Mouse (Mus musculus): ENCODE results near the gene Ybey. TPM values are rescaled to one million over a fixed set of nuclear protein-coding genes. Genes with fewer than 3 reads are reported as not detected.

Gene Ybey
- polyA plus RNA-seq, 1 experiment, result 2.1 TPM

DNA sequence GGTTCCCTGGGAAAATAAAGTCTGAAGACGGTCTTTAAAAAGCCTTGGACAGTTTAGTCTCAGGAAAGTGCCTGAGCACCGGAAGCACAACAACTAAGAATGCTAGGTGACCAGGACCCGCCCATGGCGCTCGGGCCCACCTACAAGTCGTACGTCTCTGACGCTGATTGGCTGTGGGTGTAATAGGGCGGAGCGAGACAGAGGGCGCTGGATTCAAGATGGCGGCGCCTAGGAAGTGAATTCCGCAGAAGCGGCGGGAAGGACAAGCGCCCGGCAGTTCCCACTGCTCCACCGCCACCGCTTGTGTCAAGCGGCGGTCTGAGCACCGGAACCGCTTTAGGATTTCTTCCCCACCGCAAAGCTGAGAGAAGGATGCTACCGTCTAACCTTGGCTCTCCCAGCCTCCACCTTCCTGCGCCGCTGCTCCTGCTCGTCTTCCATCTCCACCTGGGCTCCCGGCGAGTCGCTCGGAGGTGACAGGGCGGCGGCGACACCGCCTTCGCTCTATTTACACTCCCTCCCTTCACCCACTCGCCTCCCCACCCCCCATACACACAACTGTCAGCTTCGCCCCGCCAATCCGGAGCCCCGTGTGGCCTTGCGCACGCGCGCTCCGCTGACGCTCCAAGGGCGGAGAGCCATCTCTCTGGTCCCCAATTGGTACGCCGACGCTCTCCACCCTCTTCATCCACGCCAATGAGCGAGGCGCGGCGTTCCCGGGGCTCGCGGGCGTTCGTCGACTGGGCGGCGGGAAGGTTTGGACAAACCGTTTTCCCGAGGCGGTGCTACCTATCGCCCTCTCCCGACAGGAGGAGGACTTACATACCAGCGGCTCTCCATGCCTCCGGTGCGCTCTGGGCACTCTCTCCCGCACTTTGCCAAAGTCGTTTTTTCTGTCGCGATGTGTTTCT is 26.5 kb downstream of the Ybey start, which contains the start of gene Pcnt:
Gene Pcnt (minus strand): TSS at position 609 of the 911 bp plus-strand sequence.
- H3K4me1 ChIP-seq (ENCODE audit: control insufficient read depth, insufficient read depth, insufficient read length, low read length), result peaks cover 11% of the 10 kb centered on the region; the same call in 1 of the 2 replicates
- no peaks in the 10 kb centered on the region for H3K27me3 ChIP-seq (ENCODE audit: control insufficient read depth, insufficient read depth, low read length)
- H3K4me3 ChIP-seq (ENCODE audit: low read depth, low read length), result peak within 1 kb of the TSS; percentile 86
- H3K36me3 ChIP-seq (ENCODE audit: control insufficient read depth, insufficient read depth, low read length), result peaks cover 12% of the 10 kb centered on the region
- under 1% methylated on average over 78 of the region's 78 CpGs for WGBS
- H3K27ac ChIP-seq (ENCODE audit: insufficient read depth, low read depth, low read length), result peak within 1 kb of the TSS; percentile 98
- peak; percentile 45 for TF ChIP-seq POLR2A (IDR thresholded peaks at IDR 0.05; ENCODE audit: low read depth, low read length)
- TF ChIP-seq CTCF (IDR thresholded peaks at IDR 0.05; ENCODE audit: extremely low read depth, insufficient read length, insufficient replicate concordance, low read depth, low read length), result peak; percentile 39; the same call in 1 of the 2 replicates

GRCm38 (mm10) chr10:76440281-76440680 is 28.6 kb downstream of the Ybey start, which contains the start of gene AC141477.1:
Gene AC141477.1 (minus strand): TSS chr10:76440444.
- no peak within 1 kb of the TSS for H3K27ac ChIP-seq (ENCODE audit: insufficient read depth, low read depth, low read length)
- no peak within 1 kb of the TSS for H3K4me3 ChIP-seq (ENCODE audit: low read depth, low read length)
- no peaks in the 10 kb centered on the region for H3K27me3 ChIP-seq (ENCODE audit: control insufficient read depth, insufficient read depth, low read length)
- peaks cover 32% of the 10 kb centered on the region for H3K36me3 ChIP-seq (ENCODE audit: control insufficient read depth, insufficient read depth, low read length)
- TF ChIP-seq POLR2A (IDR thresholded peaks at IDR 0.05; ENCODE audit: low read depth, low read length) (no peak), CTCF (IDR thresholded peaks at IDR 0.05; ENCODE audit: extremely low read depth, insufficient read length, insufficient replicate concordance, low read depth, low read length) (no peak)
- 91% methylated on average over 17 of the region's 17 CpGs for WGBS
- peaks cover 3% of the 10 kb centered on the region; the same call in 1 of the 2 replicates for H3K4me1 ChIP-seq (ENCODE audit: control insufficient read depth, insufficient read depth, insufficient read length, low read length)

GRCm38 (mm10) chr10:76439107-76439890 is 29.6 kb downstream of the Ybey start:
- Histone ChIP-seq H3K27ac (ENCODE audit: insufficient read depth, low read depth, low read length) (no peak overlapping the region), H3K36me3 (ENCODE audit: control insufficient read depth, insufficient read depth, low read length) (peaks cover 41% of the 10 kb centered on the region), H3K27me3 (ENCODE audit: control insufficient read depth, insufficient read depth, low read length) (no peaks in the 10 kb centered on the region), H3K4me1 (ENCODE audit: control insufficient read depth, insufficient read depth, insufficient read length, low read length) (peaks cover 3% of the 10 kb centered on the region; the same call in 1 of the 2 replicates), H3K4me3 (ENCODE audit: low read depth, low read length) (no peak overlapping the region)
- TF ChIP-seq CTCF (IDR thresholded peaks at IDR 0.05; ENCODE audit: extremely low read depth, insufficient read length, insufficient replicate concordance, low read depth, low read length) (no peak), POLR2A (IDR thresholded peaks at IDR 0.05; ENCODE audit: low read depth, low read length) (no peak)
- 78% methylated on average over 9 of the region's 9 CpGs for WGBS

DNA sequence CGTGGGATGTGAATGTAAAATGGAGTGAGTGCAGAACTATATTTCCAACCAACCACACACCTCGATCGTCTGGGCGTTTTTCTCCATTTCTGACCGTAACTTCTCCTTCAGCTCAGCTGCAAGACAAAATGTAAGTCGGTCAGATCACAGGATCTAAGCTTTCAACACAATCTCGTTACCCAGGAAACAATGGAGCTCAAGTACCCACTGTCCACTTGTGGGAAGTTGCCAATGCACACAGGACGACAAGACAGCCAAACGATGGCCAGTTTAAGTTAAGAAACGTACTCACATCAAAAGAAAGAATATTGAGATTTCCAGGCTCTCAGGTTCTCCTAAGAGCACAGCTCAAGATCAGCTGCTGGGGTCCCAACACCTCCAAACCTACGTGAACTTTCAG is 35.0 kb downstream of the Ybey start:
- Histone ChIP-seq H3K27ac (ENCODE audit: insufficient read depth, low read depth, low read length) (no peak overlapping the region), H3K36me3 (ENCODE audit: control insufficient read depth, insufficient read depth, low read length) (peaks cover 75% of the 10 kb centered on the region), H3K4me1 (ENCODE audit: control insufficient read depth, insufficient read depth, insufficient read length, low read length) (no peaks in the 10 kb centered on the region), H3K27me3 (ENCODE audit: control insufficient read depth, insufficient read depth, low read length) (no peaks in the 10 kb centered on the region), H3K4me3 (ENCODE audit: low read depth, low read length) (no peak overlapping the region)
- 95% methylated on average over 11 of the region's 11 CpGs for WGBS
- TF ChIP-seq CTCF (IDR thresholded peaks at IDR 0.05; ENCODE audit: extremely low read depth, insufficient read length, insufficient replicate concordance, low read depth, low read length) (no peak), POLR2A (IDR thresholded peaks at IDR 0.05; ENCODE audit: low read depth, low read length) (no peak)

DNA sequence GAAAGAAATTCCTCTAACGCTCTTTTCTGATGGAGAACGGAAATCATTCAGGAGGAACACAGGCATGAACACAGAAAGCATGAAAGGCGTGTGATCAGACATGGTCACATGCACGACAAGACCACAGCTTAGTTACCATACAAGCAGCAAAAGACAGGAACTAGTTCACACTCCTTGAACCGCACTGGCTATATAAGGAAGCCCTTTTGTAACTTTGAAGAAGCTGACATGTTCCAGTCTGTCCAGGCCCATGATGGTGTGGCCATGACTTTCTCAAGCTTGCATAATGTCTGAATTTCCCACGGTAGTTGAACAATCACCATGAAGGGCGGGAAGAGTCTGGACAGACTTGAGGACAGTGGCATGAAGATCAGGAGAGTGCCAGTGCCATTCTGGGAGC is 43.2 kb downstream of the Ybey start:
- 88% methylated on average over 7 of the region's 7 CpGs for WGBS
- Histone ChIP-seq H3K27me3 (ENCODE audit: control insufficient read depth, insufficient read depth, low read length) (no peaks in the 10 kb centered on the region), H3K4me3 (ENCODE audit: low read depth, low read length) (no peak overlapping the region), H3K36me3 (ENCODE audit: control insufficient read depth, insufficient read depth, low read length) (peaks cover 66% of the 10 kb centered on the region), H3K27ac (ENCODE audit: insufficient read depth, low read depth, low read length) (no peak overlapping the region), H3K4me1 (ENCODE audit: control insufficient read depth, insufficient read depth, insufficient read length, low read length) (no peaks in the 10 kb centered on the region)
- TF ChIP-seq CTCF (IDR thresholded peaks at IDR 0.05; ENCODE audit: extremely low read depth, insufficient read length, insufficient replicate concordance, low read depth, low read length) (no peak), POLR2A (IDR thresholded peaks at IDR 0.05; ENCODE audit: low read depth, low read length) (no peak)

- 83% methylated on average over 12 of the region's 12 CpGs for WGBS
- peaks cover 70% of the 10 kb centered on the region for H3K36me3 ChIP-seq (ENCODE audit: control insufficient read depth, insufficient read depth, low read length)
- H3K27me3 ChIP-seq (ENCODE audit: control insufficient read depth, insufficient read depth, low read length), result no peaks in the 10 kb centered on the region
- H3K4me1 ChIP-seq (ENCODE audit: control insufficient read depth, insufficient read depth, insufficient read length, low read length), result no peaks in the 10 kb centered on the region
- no peak overlapping the region for H3K27ac ChIP-seq (ENCODE audit: insufficient read depth, low read depth, low read length)
- TF ChIP-seq POLR2A (IDR thresholded peaks at IDR 0.05; ENCODE audit: low read depth, low read length), result no peak
- no peak overlapping the region for H3K4me3 ChIP-seq (ENCODE audit: low read depth, low read length)
These were observed 52.1 kb downstream of the Ybey start for GRCm38 (mm10) chr10:76416811-76417210.

Other genes starting within 250 kb of the Ybey start
- 13.2 and 24.2 TPM in 2 replicates for gene Prmt2, start 231.2 kb downstream of the Ybey start, polyA plus RNA-seq (2012; rRNA removed)
- gene S100b, start 215.3 kb downstream of the Ybey start, polyA plus RNA-seq (2012; rRNA removed), result 0.50 and 0.66 TPM in 2 replicates
- 9.6 and 15.5 TPM in 2 replicates for gene Dip2a, start 123.8 kb downstream of the Ybey start, polyA plus RNA-seq (2012; rRNA removed)
- gene AC141477.1, start 28.7 kb downstream of the Ybey start, polyA plus RNA-seq (2012; rRNA removed), result not detected in 2 replicates
- 7.3 and 12.4 TPM in 2 replicates for gene Pcnt, start 26.3 kb downstream of the Ybey start, polyA plus RNA-seq (2012; rRNA removed)
- gene 2610028H24Rik, start 20.0 kb downstream of the Ybey start, polyA plus RNA-seq (2012; rRNA removed), result not detected in 2 replicates
- 5.1 and 9.1 TPM in 2 replicates for gene Mcm3ap, start 187 bp downstream of the Ybey start, polyA plus RNA-seq (2012; rRNA removed)
- 9.6 and 16.0 TPM in 2 replicates for gene Lss, start 62.5 kb upstream of the Ybey start, polyA plus RNA-seq (2012; rRNA removed)
- gene Spatc1l, start 93.2 kb upstream of the Ybey start, polyA plus RNA-seq (2012; rRNA removed), result 0.11 TPM in 1 of 2 replicates, not detected in the other
- gene Ftcd, start 106.5 kb upstream of the Ybey start, polyA plus RNA-seq (2012; rRNA removed), result not detected in 2 replicates
- gene Col6a2, start 154.5 kb upstream of the Ybey start, polyA plus RNA-seq (2012; rRNA removed), result 59.3 and 120 TPM in 2 replicates

All from small intestine, adult 2 months (tissue).